Mouse (Mus musculus) limb, embryonic 14.5 days (tissue): ENCODE measurements at regions not wholly inside any gene's neighbourhood (a gene's known extent, or its start where the extent isn't known, plus 50 kb on each side); places are given as distances from the start of the nearest gene placed in this dataset.

Experiments
- ATAC-seq: fragments of 200-750 bp; cut with Nextera tagmentation; 2 replicates; pipeline ENCODE4 v1.8.0; 2017; ENCODE audit warnings: low read depth, moderate number of reproducible peaks, moderate TSS enrichment; ENCODE audit not compliant: low FRiP score
- DNase-seq: peaks from one replicate; pipeline ENCODE4 v3.0.0-alpha.2; 2015; ENCODE audit warnings: low spot score
- H3K27ac ChIP-seq: fragments of 300-500 bp; sonication (generic); replicated peaks from 2 replicates; pipeline ENCODE4 v1.5.1; 2014; ENCODE audit warnings: low read depth, mild to moderate bottlenecking, low read length, moderate library complexity, mixed read lengths
- H3K27me3 ChIP-seq: fragments of 300-500 bp; sonication (generic); 2 replicates; pipeline ENCODE4 v1.6.1; 2014; ENCODE audit warnings: low read length, mixed read lengths; ENCODE audit not compliant: control insufficient read depth, insufficient read depth
- H3K36me3 ChIP-seq: fragments of 300-500 bp; sonication (generic); 2 replicates; pipeline ENCODE4 v1.6.1; 2014; ENCODE audit warnings: mild to moderate bottlenecking, low read length, moderate library complexity, mixed read lengths; ENCODE audit not compliant: control insufficient read depth, insufficient read depth
- H3K4me1 ChIP-seq: fragments of 300-500 bp; sonication (generic); 2 replicates; pipeline ENCODE4 v1.6.1; 2014; ENCODE audit warnings: antibody characterized with exemption, low read length, mixed read lengths; ENCODE audit not compliant: control insufficient read depth, insufficient read depth
- H3K4me2 ChIP-seq: fragments of 300-500 bp; sonication (generic); replicated peaks from 2 replicates; pipeline ENCODE4 v1.6.1; 2014; ENCODE audit warnings: low read depth, mild to moderate bottlenecking, low read length, moderate library complexity; ENCODE audit not compliant: severe bottlenecking
- H3K4me3 ChIP-seq: fragments of 300-500 bp; sonication (generic); replicated peaks from 2 replicates; pipeline ENCODE4 v1.5.1; 2014; ENCODE audit warnings: low read length
- H3K9ac ChIP-seq: fragments of 300-500 bp; sonication (generic); 2 replicates; pipeline ENCODE4 v1.6.1; 2014; ENCODE audit warnings: mild to moderate bottlenecking, low read depth, low read length, moderate library complexity; ENCODE audit not compliant: severe bottlenecking
- H3K9me3 ChIP-seq: fragments of 300-500 bp; sonication (generic); 2 replicates; pipeline ENCODE4 v1.6.1; 2016; ENCODE audit warnings: low read length; ENCODE audit not compliant: control insufficient read depth
- POLR2A ChIP-seq: fragments of 200-500 bp; IDR thresholded peaks from 2 replicates; pipeline ENCODE4 v1.8.0; 2012; ENCODE audit warnings: inconsistent platforms, mild to moderate bottlenecking, moderate library complexity, borderline replicate concordance; ENCODE audit not compliant: insufficient read depth, insufficient read length; ENCODE audit errors: extremely low read depth
- WGBS: fragments of 180-500 bp; shearing (Covaris S2); extraction: QIAGEN DNeasy Blood & Tissue Kit; methylation state at CpG from one replicate; pipeline ENCODE4 v1.1.7; 2014; 5-methylcytosine and 5-hydroxymethylcytosine counted together

DNA sequence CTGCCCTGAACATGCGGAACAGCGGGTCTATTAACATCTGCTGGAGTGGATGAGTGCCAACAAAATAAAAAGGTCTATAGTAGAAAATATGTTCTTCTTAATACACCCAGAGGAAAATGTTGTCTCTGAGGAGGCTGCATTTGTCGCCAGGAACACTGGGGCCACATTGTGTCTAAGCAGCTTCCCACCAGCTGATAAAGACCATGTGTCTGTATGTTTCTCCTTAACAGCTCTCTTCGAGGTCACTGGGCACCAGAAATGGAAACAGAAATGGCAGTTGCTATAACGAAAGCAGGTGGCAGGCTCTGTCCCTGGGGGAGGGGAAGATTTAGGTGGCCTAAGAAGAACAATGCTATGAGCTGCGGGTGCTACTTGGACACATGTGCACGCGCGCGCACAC lies 159.4 kb downstream of the Ly86 start:
- no peak overlapping the region; the same call in 1 of the 2 replicates for H3K27ac ChIP-seq
- H3K4me2 ChIP-seq = no peak overlapping the region
- DNase-seq (peak; percentile 67), ATAC-seq (peak; percentile 19; the same call in 1 of the 2 replicates)
- no peaks in the 10 kb centered on the region for H3K36me3 ChIP-seq
- 54% methylated on average over 10 of the region's 10 CpGs for WGBS
- no peaks in the 10 kb centered on the region for H3K9me3 ChIP-seq
- no peaks in the 10 kb centered on the region for H3K27me3 ChIP-seq
- H3K9ac ChIP-seq = no peak overlapping the region
- no peak overlapping the region for H3K4me3 ChIP-seq
- peaks cover 25% of the 10 kb centered on the region for H3K4me1 ChIP-seq
- TF ChIP-seq POLR2A = no peak

DNA sequence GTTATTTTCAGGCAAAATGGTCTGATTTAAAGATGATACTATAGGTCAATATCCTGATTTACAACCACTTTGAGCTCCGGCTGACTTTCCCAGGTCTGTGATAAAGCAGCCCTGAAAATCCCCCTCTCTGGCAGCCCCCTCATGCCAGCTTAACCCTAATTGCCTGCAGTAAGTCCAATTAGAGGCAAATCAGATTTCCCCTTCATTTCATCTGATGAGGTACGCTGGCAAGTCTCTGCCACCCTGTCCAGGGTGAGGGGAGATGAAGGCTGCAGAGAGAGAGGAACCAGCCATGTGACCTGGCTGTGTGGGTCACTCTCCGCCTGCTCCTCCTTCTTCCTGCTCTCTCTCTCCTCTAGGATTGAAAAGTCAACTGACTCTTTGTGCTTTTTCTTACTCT lies 160.6 kb downstream of the Ly86 start:
- Histone ChIP-seq H3K9me3 (no peaks in the 10 kb centered on the region), H3K4me3 (no peak overlapping the region), H3K27me3 (no peaks in the 10 kb centered on the region), H3K4me1 (peaks cover 30% of the 10 kb centered on the region), H3K27ac (no peak overlapping the region), H3K9ac (no peak overlapping the region), H3K36me3 (no peaks in the 10 kb centered on the region), H3K4me2 (no peak overlapping the region)
- ATAC-seq = no peak
- no peak for DNase-seq
- 55% methylated on average over 3 of the region's 3 CpGs for WGBS
- TF ChIP-seq POLR2A = no peak

DNA sequence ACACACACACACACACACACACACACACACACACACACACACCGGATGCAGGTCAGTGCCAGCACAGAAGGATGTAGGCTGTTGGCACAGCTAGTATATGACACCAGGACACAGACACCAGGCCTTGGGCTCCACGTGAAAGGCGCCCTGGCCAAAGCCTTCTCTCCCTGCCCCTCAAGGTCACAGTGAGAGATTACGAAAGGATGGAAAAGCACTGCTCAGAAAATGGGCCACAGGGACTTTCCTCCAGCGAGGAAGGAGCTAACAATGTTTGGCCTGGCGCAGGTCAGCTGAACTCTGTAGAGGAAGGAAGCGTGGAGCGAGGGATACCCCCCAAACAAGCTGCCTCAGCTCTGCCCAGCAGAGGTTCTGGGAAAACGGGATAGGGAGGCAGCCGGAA lies 161.0 kb downstream of the Ly86 start:
- Histone ChIP-seq H3K9me3 (no peaks in the 10 kb centered on the region), H3K36me3 (no peaks in the 10 kb centered on the region), H3K4me1 (peaks cover 30% of the 10 kb centered on the region), H3K4me3 (no peak overlapping the region), H3K27me3 (no peaks in the 10 kb centered on the region), H3K27ac (no peak overlapping the region), H3K9ac (no peak overlapping the region), H3K4me2 (no peak overlapping the region)
- ATAC-seq = no peak
- no peak for DNase-seq
- WGBS = 64% methylated on average over 10 of the region's 10 CpGs
- no peak for TF ChIP-seq POLR2A

DNA sequence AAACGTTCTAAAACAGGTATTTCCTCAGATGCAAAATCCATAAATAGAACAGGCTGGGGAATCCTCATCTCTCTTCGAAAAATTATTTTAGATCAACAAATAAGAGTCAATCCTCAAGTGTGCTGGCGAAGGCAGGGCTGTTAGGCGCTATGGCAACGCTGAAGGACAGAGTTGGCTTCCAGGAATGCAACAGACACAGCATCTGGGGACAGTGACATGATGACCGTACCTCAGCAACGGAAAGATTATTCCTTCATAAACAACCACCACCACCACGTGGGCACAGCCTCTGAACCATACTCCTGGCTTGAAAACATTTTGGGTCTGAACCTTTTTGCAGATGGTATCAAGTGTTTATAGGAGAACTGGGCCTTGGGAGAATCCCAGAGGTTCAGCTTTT lies 161.7 kb downstream of the Ly86 start:
- ATAC-seq = no peak
- no peak for TF ChIP-seq POLR2A
- Histone ChIP-seq H3K9me3 (no peaks in the 10 kb centered on the region), H3K9ac (no peak overlapping the region), H3K4me3 (no peak overlapping the region), H3K4me2 (no peak overlapping the region), H3K27me3 (no peaks in the 10 kb centered on the region), H3K4me1 (peaks cover 30% of the 10 kb centered on the region), H3K36me3 (no peaks in the 10 kb centered on the region), H3K27ac (no peak overlapping the region)
- no peak for DNase-seq
- 71% methylated on average over 8 of the region's 8 CpGs for WGBS

DNA sequence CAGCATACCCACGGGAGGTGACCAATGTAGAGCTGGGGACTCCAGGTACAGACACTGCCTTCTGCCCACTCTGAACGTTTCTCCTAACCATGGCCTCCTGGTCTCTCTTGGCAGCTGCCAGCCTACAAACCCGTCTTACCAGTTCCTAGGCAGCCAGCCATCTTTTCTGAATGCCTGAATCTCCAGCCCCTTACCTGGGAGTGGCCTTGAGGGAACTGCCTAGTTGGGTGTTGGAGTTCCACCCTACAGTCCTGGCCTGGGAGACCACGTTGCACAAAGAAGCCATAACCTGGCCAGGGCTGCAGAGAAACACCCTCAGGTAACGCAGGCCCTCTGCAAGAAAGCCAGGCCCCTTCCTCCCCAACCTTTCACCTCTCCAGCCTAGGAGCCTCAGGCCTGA lies 162.1 kb downstream of the Ly86 start:
- no peak for TF ChIP-seq POLR2A
- peak; percentile 40 for DNase-seq
- 49% methylated on average over 5 of the region's 5 CpGs for WGBS
- Histone ChIP-seq H3K4me2 (no peak overlapping the region), H3K36me3 (no peaks in the 10 kb centered on the region), H3K9ac (no peak overlapping the region), H3K27ac (no peak overlapping the region), H3K9me3 (no peaks in the 10 kb centered on the region), H3K27me3 (no peaks in the 10 kb centered on the region), H3K4me1 (peaks cover 30% of the 10 kb centered on the region), H3K4me3 (no peak overlapping the region)
- no peak for ATAC-seq
